Mouse (Mus musculus) heart, adult 2 months (tissue): ENCODE results near the gene Alox12. TPM values are rescaled to one million over a fixed set of nuclear protein-coding genes. Genes with fewer than 3 reads are reported as not detected.
A peak's percentile ranks its signal among the peaks of the same experiment; 100 is the strongest.

ENCODE experiments used
- DNase-seq, 2 experiments: peaks; one replicate each; pipeline ENCODE4 v3.0.0; 2021
- H3K27ac ChIP-seq: fragments of 200-600 bp; 2 replicates; pipeline ENCODE4 v1.8.1; 2022
- H3K27me3 ChIP-seq: fragments of 200-500 bp; 2 replicates; pipeline ENCODE4 v1.6.1; 2012; ENCODE audit warnings: mild to moderate bottlenecking, low read length, inconsistent platforms, mixed read lengths; ENCODE audit not compliant: control insufficient read depth, insufficient read depth
- H3K36me3 ChIP-seq: fragments of 200-500 bp; 2 replicates; pipeline ENCODE4 v1.6.1; 2012; ENCODE audit warnings: low read length, inconsistent platforms; ENCODE audit not compliant: control insufficient read depth, insufficient read depth
- H3K4me1 ChIP-seq: fragments of 200-500 bp; 2 replicates; pipeline ENCODE4 v1.6.1; 2011; ENCODE audit warnings: low read length; ENCODE audit not compliant: control insufficient read depth, insufficient read depth
- H3K4me3 ChIP-seq: fragments of 200-600 bp; 2 replicates; pipeline ENCODE4 v1.8.1; 2022
- H3K79me2 ChIP-seq: fragments of 200-500 bp; replicated peaks from 2 replicates; pipeline ENCODE4 v1.6.1; 2012; ENCODE audit warnings: mild to moderate bottlenecking, inconsistent platforms, low read length, moderate library complexity, mixed read lengths; ENCODE audit not compliant: control insufficient read depth, insufficient read depth
- H3K9ac ChIP-seq: fragments of 200-500 bp; 2 replicates; pipeline ENCODE4 v1.6.1; 2012; ENCODE audit warnings: low read depth, mild to moderate bottlenecking, control low read depth, inconsistent platforms, low read length, mixed read lengths
- CTCF ChIP-seq: fragments of 200-600 bp; IDR thresholded peaks from 2 replicates; pipeline ENCODE4 v1.8.1; 2022; ENCODE audit warnings: antibody characterized with exemption, mild to moderate bottlenecking, moderate library complexity
- EP300 ChIP-seq: fragments of 200-500 bp; IDR thresholded peaks from 2 replicates; pipeline ENCODE4 v1.6.1; 2011; ENCODE audit warnings: low read depth, low read length, control low read depth; ENCODE audit not compliant: insufficient read depth
- POLR2A ChIP-seq: fragments of 200-500 bp; IDR thresholded peaks from 2 replicates; pipeline ENCODE4 v1.6.1; 2011; ENCODE audit warnings: mild to moderate bottlenecking, low read depth, low read length, control low read depth; ENCODE audit not compliant: insufficient read depth
- WGBS: fragments of 180-500 bp; shearing (Covaris S2); methylation state at CpG from one replicate; pipeline ENCODE4 v1.1.7; 2018; 5-methylcytosine and 5-hydroxymethylcytosine counted together
- intact Hi-C: fragments of 180-260 bp; cut with DNase I; formaldehyde crosslinking; loops from one replicate; pipeline ENCODE4 v1.15.1; 2025
- polyA plus RNA-seq: library from polyadenylated mRNA; depleted of rRNA; stranded (reverse); fragments of >200 nt; gene quantifications from 2 replicates; pipeline ENCODE4 v1.2.3, GENCODE M21; 2012
- total RNA-seq, 2 experiments: library from RNA; stranded (reverse); gene quantifications; 2 replicates each; pipeline ENCODE4 v1.2.3; 2021

Gene Alox12
- total and polyA plus RNA-seq, 3 experiments = 2.8 to 6.2 (median 6.0) TPM

DNA sequence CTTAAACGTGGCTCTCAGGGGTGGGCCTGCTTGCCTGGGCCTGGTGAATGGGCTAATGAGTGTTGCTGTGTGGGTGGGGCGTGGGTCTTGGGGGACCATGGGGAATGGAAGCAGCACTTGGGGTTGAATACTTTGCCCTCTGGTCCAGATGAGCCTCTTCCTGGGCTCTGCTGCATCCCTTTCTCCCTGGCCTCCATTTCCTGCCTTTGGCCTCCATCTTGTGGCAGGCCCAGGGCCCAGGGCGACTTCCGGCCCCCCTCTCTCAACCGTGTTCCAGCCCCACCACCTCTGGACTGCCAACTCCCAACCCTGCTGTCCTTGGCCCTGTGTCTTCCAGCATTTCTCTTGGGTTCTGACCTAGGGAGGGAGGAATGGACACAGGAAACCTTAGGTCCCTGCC lies 21.1 kb downstream of the Alox12 start:
- Histone ChIP-seq H3K36me3 (no peaks in the 10 kb centered on the region), H3K27ac (peak overlapping the region; percentile 94), H3K9ac (no peak overlapping the region), H3K79me2 (no peaks in the 10 kb centered on the region), H3K4me3 (no peak overlapping the region), H3K4me1 (peaks cover 5% of the 10 kb centered on the region), H3K27me3 (no peaks in the 10 kb centered on the region)
- TF ChIP-seq EP300 = no peak
- 0 out of 2 replicates have a peak, but pooled peaks have one; percentile 37 for TF ChIP-seq POLR2A
- DNase-seq = peak; percentile 68 to 71
- 37% methylated on average over 5 of the region's 5 CpGs for WGBS
- intact Hi-C loops = no loop called here

DNA sequence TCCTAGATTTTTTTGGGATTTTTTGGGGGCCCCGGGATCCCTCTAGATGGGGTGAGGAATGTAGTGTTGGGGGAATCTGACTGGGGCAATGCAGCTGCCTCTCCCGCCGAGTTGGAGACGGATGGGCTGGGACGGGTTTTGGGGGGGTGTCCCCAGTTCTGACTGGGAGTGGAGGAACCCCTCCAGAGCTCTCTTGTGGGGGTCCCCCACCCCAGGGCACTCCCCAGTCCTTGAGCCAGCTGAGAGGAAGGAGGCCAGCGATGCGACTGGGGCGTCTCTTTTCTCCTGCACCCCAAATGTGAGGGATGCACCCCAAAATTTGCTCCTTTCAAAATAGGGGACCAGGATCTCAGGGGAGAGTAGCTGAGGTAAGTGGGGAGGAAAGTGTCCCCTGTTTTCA lies 22.1 kb downstream of the Alox12 start:
- peak overlapping the region; percentile 83 for H3K9ac ChIP-seq
- no peaks in the 10 kb centered on the region for H3K36me3 ChIP-seq
- peaks cover 5% of the 10 kb centered on the region for H3K4me1 ChIP-seq
- no peaks in the 10 kb centered on the region for H3K27me3 ChIP-seq
- H3K4me3 ChIP-seq = peak overlapping the region; percentile 43
- H3K27ac ChIP-seq = peak overlapping the region; percentile 94
- H3K79me2 ChIP-seq = no peaks in the 10 kb centered on the region
- DNase-seq = peak in 1 of 2 experiments; percentile 59
- TF ChIP-seq CTCF (no peak), EP300 (no peak), POLR2A (no peak)
- 32% methylated on average over 8 of the region's 8 CpGs for WGBS
- intact Hi-C loops = no loop called here

DNA sequence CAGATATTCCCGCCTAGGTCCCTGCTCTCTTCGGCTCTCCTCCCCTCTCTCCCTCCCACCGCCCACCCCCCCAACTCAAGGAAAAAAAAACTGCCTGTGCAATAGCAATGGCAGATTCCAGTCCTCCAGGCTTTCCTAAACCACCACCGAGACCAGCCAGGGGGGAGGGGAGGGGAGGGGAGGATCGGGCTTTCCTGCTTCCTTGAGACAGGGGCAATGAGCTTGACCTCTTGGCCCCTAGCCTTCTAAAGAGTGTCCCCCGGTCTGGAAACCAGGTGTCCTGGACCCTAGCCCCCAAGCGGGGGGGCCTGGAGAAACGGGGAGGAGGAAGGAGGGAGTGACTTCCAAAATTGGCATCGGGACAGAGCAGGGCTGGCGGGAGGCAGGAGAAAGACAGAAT lies 22.6 kb downstream of the Alox12 start:
- peak; percentile 73 to 79 for DNase-seq
- TF ChIP-seq EP300 (0 out of 2 replicates have a peak, but pooled peaks have one; percentile 9), CTCF (no peak)
- H3K27ac ChIP-seq = peak overlapping the region; percentile 94
- H3K27me3 ChIP-seq = no peaks in the 10 kb centered on the region
- WGBS = 10% methylated on average over 10 of the region's 10 CpGs
- peak overlapping the region; percentile 43 for H3K4me3 ChIP-seq
- H3K79me2 ChIP-seq = no peaks in the 10 kb centered on the region
- intact Hi-C loops = no loop called here
- no peaks in the 10 kb centered on the region for H3K36me3 ChIP-seq
- peak overlapping the region; percentile 83 for H3K9ac ChIP-seq
- H3K4me1 ChIP-seq = peaks cover 5% of the 10 kb centered on the region

DNA sequence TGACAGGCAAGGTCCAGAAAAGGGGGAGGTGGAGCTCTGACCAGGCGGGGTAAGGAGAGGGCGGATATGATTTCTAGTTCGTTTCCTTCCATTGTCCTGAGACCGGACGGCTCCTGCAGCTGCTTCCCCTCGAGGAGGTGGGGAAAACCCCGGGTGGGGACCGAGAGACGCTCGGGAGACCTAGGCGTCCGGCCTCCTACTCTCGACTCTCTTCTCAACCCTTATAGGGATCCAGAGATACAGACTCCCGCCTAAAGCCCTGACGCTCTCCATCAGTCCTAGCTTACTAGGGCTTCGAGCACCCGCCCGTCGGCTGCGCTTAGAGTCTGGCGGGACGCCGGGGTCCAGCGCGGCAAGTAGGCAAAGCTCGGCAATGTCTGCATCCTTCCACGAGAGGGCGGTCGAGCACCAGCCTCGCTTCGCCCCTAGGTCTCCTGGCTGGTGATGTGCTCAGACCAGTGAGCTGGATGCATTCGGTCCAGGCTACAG lies 24.9 kb downstream of the Alox12 start:
- Histone ChIP-seq H3K27me3 (no peaks in the 10 kb centered on the region), H3K9ac (peak overlapping the region; percentile 62), H3K4me1 (peaks cover 6% of the 10 kb centered on the region; the same call in 1 of the 2 replicates), H3K36me3 (no peaks in the 10 kb centered on the region), H3K27ac (peak overlapping the region; percentile 94), H3K79me2 (no peaks in the 10 kb centered on the region), H3K4me3 (peak overlapping the region; percentile 57)
- peak; percentile 90 to 91 for DNase-seq
- TF ChIP-seq CTCF = no peak
- peak; percentile 97 for TF ChIP-seq EP300
- peak; percentile 78; the same call in 1 of the 2 replicates for TF ChIP-seq POLR2A
- WGBS = under 1% methylated on average over 32 of the region's 32 CpGs
- intact Hi-C loops = loop anchor here (1.0 kb wide), 1 partner anchor 9 kb away; the partner anchor contains the start of gene Slc16a13

- Histone ChIP-seq H3K9ac (peak within 1 kb of the TSS; percentile 62), H3K4me1 (peaks cover 6% of the 10 kb centered on the region; the same call in 1 of the 2 replicates), H3K4me3 (peak within 1 kb of the TSS; percentile 57), H3K27me3 (no peaks in the 10 kb centered on the region), H3K27ac (peak within 1 kb of the TSS; percentile 94), H3K79me2 (no peaks in the 10 kb centered on the region), H3K36me3 (peaks cover under 1% of the 10 kb centered on the region)
- intact Hi-C loops = loop anchor here (1.0 kb wide), 1 partner anchor 8 kb away; the partner anchor contains the start of gene Slc16a13
- WGBS = 1% methylated on average over 39 of the region's 39 CpGs
- TF ChIP-seq CTCF (no peak), POLR2A (peak; percentile 83), EP300 (0 out of 2 replicates have a peak, but pooled peaks have one; percentile 15)
- peak; percentile 64 to 65 for DNase-seq
Measured at GRCm38 (mm10) chr11:70229260-70230010, 25.7 kb downstream of the Alox12 start, which contains the start of gene Bcl6b. TSS of gene Bcl6b (minus strand) at chr11:70229798.

- peak overlapping the region; percentile 57 for H3K4me3 ChIP-seq
- peak overlapping the region; percentile 94 for H3K27ac ChIP-seq
- TF ChIP-seq CTCF = peak; percentile 31
- peak; percentile 85 for TF ChIP-seq POLR2A
- TF ChIP-seq EP300 = no peak
- H3K36me3 ChIP-seq = peaks cover 3% of the 10 kb centered on the region
- peak; percentile 90 to 91 for DNase-seq
- no peaks in the 10 kb centered on the region for H3K27me3 ChIP-seq
- H3K9ac ChIP-seq = peak overlapping the region; percentile 52
- intact Hi-C loops = no loop called here
- no peaks in the 10 kb centered on the region for H3K79me2 ChIP-seq
- WGBS = under 1% methylated on average over 19 of the region's 19 CpGs
- H3K4me1 ChIP-seq = peaks cover 4% of the 10 kb centered on the region; the same call in 1 of the 2 replicates
Measured at GRCm38 (mm10) chr11:70228828-70229227, 26.3 kb downstream of the Alox12 start.
